Mouse (Mus musculus) thymus, postnatal 4 days (tissue): ENCODE measurements around the gene Gng4.
"Not testable (repeated sequence)": the region's sequence is repeated elsewhere in the genome, so short reads cannot be mapped to it uniquely, and the experiment has no call there.

ENCODE experiments used
- DNase-seq: peaks from one replicate; pipeline ENCODE4 v3.0.0; 2021

Gng4 gene

GRCm38 (mm10) chr13:13783894-13784419, at the start of gene Gng4:
TSS of gene Gng4 (plus strand) at chr13:13784059.
- peak; percentile 80 for DNase-seq

- DNase-seq = no peak
Measured at GRCm38 (mm10) chr13:13739232-13739631, 44.6 kb upstream of the Gng4 start.

GRCm38 (mm10) chr13:13745911-13746310, 37.9 kb upstream of the Gng4 start:
- no peak for DNase-seq

- DNase-seq = peak; percentile 25
Measured at GRCm38 (mm10) chr13:13775778-13776494, 7.9 kb upstream of the Gng4 start.

DNA sequence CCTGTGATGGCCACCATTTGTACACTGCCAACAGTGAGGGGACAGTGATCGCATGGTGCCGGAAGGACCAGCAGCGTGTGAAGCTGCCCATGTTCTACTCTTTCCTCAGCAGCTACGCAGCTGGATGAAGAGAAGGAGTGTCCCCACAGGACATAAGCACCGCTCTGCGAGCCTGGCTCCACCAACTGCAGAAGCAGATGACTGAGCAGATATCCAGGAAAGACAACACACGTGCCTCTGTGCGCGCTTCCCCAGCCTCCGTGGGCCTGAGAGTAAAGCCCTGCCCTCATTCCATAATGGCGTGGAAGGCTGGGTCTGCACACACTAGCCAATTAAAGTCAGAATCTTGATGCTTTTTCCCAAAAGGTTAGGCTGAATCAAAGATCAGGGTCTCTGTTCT, 6.8 kb upstream of the Gng4 start:
- no peak for DNase-seq

DNA sequence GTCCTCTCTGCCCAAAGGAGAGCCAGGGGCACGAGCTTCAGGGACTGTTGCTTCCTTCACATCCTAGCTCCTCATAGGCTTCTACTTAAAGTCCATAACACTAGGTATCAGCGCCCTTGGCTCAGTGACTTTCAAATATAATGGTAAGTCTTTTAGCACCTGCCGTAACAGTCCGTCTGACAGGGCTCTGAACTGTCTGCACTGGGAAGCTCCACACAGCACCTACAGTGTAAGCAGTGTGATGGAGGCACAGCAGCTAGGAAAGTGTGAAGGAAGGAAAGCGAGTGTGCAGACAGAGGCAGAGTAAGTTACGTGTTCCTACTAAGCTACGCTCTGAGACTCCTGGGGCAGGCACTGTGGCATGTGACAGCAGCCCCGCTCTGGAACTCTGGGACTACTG, 6.2 kb upstream of the Gng4 start:
- DNase-seq = no peak

GRCm38 (mm10) chr13:13778837-13779458, 4.9 kb upstream of the Gng4 start:
- DNase-seq = no peak

- DNase-seq = no peak
Measured at GRCm38 (mm10) chr13:13780271-13780670, 3.6 kb upstream of the Gng4 start.

GRCm38 (mm10) chr13:13781026-13781425, 2.8 kb upstream of the Gng4 start:
- no peak for DNase-seq

GRCm38 (mm10) chr13:13783296-13783695, 563 bp upstream of the Gng4 start:
- DNase-seq = no peak

GRCm38 (mm10) chr13:13784420-13784936, 619 bp downstream of the Gng4 start:
- peak; percentile 51 for DNase-seq

DNA sequence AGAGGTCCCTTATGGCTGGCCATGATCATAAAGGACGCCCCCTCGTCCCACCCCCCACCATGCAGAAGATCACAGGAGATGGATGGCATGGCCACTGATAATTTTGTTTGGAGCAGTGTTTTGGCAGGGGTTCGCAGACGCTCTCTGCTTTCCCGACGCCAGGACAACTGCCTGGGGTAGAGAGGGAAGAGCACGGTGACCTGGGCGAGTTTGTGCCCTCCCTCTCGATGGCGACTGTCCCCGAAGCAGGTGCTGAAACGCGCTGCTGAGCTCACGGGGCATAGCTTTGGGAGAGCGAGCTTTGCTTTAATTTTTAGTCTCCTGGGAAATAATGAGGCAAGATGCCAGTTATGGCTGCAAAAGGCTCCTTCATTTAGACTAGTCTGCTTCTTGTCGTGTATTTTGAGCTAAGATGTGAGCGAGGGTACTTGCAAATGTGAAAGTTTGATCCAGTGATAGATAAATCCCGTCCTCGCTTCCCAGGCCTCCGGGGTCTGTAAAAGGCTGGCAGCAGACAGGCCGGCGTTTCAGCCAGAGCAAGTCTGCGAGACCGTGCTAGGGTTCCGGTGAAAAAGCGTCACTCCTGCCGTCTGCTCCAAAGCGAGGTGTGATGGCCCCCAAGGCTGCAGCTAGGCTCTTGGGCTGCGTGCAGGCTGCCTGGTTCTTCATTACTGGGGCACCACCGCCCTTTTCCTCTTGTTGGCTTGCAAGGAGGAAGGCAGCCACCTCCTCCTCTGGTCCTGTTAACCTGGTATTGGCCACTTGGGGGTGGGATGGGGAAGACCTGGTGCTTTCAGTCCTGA, 1.3 kb downstream of the Gng4 start:
- peak; percentile 38 for DNase-seq

- no peak for DNase-seq
Measured at GRCm38 (mm10) chr13:13786971-13787370, 3.1 kb downstream of the Gng4 start.

GRCm38 (mm10) chr13:13788070-13788469, 4.2 kb downstream of the Gng4 start:
- no peak for DNase-seq

GRCm38 (mm10) chr13:13791981-13792380, 8.1 kb downstream of the Gng4 start:
- DNase-seq = no peak

GRCm38 (mm10) chr13:13795166-13795832, 11.4 kb downstream of the Gng4 start:
- no peak for DNase-seq

DNA sequence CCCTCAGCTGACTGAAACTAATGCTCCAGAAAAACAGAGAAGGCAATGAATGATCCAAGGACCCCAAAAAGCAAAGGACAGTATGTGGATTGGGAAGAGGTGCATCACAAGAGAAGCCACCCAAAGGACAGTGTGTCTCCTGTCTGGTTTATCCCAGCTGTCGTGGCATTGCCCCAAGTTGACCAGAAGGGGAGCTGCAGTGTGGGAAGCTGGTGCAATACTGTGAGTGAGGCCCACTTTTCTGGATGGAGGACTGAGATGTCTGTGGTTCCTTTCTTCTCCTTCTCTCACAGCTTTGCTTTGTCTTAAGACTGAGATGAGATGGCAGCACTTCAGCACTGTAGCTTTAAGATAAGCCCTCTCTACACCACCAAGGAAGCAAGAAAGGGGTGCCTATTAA, 12.2 kb downstream of the Gng4 start:
- no peak for DNase-seq

GRCm38 (mm10) chr13:13797816-13798215, 14.0 kb downstream of the Gng4 start:
- not testable (repeated sequence) for DNase-seq

DNA sequence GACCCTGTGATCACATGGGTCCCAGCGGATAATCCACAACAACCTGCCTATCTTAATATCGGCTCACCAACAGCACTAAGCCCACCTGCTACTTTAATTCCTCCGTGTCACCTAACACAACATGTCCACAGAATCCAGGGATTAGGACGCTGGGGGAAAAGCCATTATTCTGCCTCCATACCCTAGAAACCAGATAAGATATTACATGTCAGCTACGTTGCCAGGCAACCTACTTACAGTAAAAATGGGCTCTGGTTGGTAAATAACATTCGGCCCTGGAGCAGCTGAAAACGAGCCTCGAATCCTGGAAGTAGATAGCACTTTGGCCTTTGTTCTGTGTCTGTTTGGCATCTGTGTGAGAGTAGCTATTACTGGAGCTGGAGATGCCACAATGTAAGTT, 14.9 kb downstream of the Gng4 start:
- DNase-seq = no peak

GRCm38 (mm10) chr13:13808337-13809132, 24.7 kb downstream of the Gng4 start:
- DNase-seq = peak; percentile 56

GRCm38 (mm10) chr13:13810885-13811284, 27.0 kb downstream of the Gng4 start:
- no peak for DNase-seq

GRCm38 (mm10) chr13:13818696-13819095, 34.8 kb downstream of the Gng4 start:
- DNase-seq = no peak
